Mouse (Mus musculus) gastrocnemius, postnatal 36 days (tissue): Measurements from ENCODE around the gene Dgkh. TPM values are rescaled to one million over a fixed set of nuclear protein-coding genes. Genes with fewer than 3 reads are reported as not detected.
"Not testable (repeated sequence)": the region's sequence is repeated elsewhere in the genome, so short reads cannot be mapped to it uniquely, and the experiment has no call there.

Experiments
- DNase-seq, 2 experiments: peaks; one replicate each; pipeline ENCODE4 v3.0.0; 2022
- intact Hi-C: fragments of 180-260 bp; cut with DNase I; formaldehyde crosslinking; loops from one replicate; pipeline ENCODE4 v1.15.1; 2025
- total RNA-seq, 2 experiments: library from RNA; stranded (reverse); gene quantifications; 2 replicates each; pipeline ENCODE4 v1.2.3; 2021

The Dgkh gene
- total RNA-seq, 2 experiments from 2014 or later, result 2.4 to 3.2 TPM

GRCm38 (mm10) chr14:78724414-78725306 is 7.9 kb downstream of the Dgkh start:
- intact Hi-C loops, result no loop called here
- peak; percentile 27 to 46 for DNase-seq

DNA sequence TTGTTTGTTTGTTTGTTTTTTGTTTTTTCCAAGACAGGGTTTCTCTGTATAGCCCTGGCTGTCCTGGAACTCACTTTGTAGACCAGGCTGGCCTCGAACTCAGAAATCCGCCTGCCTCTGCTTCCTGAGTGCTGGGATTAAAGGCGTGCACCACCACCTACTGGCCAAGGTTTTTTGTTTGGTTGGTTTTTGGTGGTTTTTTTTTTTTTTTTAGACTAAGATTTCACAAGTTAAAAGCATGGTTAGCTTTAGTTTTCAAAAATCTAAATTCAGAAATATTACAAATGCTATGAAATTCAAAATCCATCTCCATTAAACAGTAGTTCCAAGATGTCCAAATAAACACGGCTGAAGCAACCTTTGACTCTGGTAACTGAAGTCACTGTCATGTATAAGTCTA is 8.9 kb downstream of the Dgkh start:
- intact Hi-C loops, result not testable (repeated sequence)

GRCm38 (mm10) chr14:78722031-78722430 is 10.5 kb downstream of the Dgkh start:
- intact Hi-C loops, result no loop called here
- no peak for DNase-seq

More for the DNA sequence above, 8.9 kb downstream of the Dgkh start:
- not testable (repeated sequence) for DNase-seq

- intact Hi-C loops, result no loop called here
- DNase-seq, result no peak
Measured at GRCm38 (mm10) chr14:78716035-78716434, 16.5 kb downstream of the Dgkh start.

DNA sequence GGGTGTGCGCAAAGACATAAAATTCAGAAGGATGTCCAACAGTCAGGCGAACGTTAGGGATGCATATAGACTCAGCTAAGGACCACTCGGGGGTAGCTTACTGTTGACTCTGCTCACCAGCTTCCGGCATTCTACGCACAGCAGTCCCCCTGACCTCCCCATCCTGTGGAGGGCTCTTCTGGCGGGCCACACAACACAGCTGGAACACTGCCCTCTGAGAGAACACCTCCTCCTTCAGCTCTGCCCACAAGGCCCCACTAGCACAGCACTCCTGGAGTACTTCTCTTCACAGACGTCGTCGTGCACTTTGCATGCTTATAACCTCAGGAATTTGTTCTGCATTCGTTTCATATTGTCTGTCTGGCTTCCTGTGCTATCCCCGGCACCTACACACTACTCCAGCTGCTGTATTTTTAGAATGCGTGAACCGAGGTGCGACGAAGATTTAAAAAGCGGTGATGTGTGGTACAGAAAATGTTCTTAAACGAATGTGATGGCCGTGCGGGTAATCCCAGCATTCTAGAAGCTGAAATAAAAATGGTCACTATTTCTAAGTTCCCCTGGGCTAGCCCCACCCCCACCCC is 19.9 kb downstream of the Dgkh start:
- intact Hi-C loops, result no loop called here
- no peak for DNase-seq

- intact Hi-C loops, result no loop called here
- no peak for DNase-seq
Measured at GRCm38 (mm10) chr14:78710647-78711046, 21.9 kb downstream of the Dgkh start.

- intact Hi-C loops, result no loop called here
- DNase-seq, result no peak
Measured at GRCm38 (mm10) chr14:78705616-78706015, 27.0 kb downstream of the Dgkh start.

DNA sequence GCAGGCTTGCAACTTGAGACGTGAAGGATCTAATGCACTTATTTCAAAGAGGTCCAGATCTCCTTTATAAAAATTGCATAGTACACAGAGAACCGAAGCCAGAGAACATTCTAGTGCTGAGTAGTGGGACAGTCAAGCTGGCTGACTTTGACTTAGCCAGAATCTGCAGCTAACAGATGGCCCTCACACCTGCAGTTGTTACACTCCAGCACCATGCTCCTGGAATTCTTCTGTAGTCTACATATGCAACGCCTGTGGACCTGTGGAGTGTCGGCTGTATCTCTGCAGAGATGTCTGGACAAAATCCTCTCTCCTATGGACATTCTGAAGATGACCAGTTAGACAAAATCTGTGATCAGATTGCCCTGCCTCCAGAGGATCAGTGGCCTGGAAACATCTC is 28.6 kb downstream of the Dgkh start:
- no peak for DNase-seq
- intact Hi-C loops, result no loop called here

DNA sequence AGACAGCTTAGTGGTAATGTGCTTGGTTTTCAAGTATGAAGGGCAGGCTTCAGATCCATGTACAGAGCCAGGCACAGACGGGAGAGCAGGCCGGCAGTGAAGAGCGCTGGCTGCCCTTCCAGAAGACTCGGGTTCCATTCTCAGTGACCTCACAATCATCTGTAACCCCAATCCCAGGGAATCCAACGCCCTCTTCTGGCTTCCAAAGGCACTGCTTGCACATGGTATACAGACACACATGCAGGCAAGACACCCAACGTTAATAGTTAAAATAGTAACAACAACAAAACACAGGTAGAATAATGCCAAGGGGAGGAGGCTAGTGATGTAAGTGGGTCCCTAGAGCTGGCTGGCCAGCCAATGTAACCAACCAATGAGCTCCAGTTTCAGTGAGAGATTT is 29.2 kb downstream of the Dgkh start:
- intact Hi-C loops, result no loop called here

DNA sequence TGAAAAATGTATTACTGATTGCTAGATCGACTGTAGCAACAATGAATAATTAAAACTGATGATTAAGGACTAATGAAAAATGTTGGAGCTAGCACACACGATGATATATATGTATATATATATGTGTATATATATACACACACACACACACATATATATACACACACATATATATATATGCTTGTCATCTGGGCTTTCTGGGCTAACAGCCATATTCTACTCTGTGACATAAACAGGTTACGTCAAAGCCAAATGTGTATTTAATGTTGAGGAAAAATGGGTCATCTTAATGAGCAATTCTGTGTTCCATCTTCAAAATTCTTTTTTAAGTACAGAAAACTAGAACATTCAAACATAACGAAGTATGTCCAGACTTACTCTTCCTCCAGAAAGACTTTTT is 30.5 kb downstream of the Dgkh start:
- intact Hi-C loops, result no loop called here
- no peak for DNase-seq

More for the DNA sequence above, 29.2 kb downstream of the Dgkh start:
- no peak for DNase-seq

GRCm38 (mm10) chr14:78701501-78701900 is 31.1 kb downstream of the Dgkh start:
- intact Hi-C loops, result no loop called here
- no peak for DNase-seq

DNA sequence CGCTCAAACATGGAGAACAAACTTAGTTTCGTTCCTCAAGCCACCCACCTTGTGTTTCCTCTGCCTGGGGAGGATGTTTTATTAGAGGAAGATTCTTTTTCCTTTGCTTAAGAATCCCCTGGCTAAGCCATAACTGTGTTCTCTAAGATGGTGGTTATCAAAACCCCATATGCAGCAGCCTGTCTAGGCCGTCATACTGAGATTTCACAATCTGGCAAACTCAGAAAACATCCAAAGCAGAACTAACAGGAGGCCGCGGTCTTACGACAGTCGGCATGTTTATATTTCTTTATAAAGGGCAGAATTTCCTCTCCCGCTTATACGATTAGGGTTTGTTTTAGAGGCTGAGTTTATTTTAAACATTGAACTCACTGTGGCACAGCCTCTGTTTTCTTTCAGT is 31.5 kb downstream of the Dgkh start:
- no peak for DNase-seq
- intact Hi-C loops, result no loop called here

DNA sequence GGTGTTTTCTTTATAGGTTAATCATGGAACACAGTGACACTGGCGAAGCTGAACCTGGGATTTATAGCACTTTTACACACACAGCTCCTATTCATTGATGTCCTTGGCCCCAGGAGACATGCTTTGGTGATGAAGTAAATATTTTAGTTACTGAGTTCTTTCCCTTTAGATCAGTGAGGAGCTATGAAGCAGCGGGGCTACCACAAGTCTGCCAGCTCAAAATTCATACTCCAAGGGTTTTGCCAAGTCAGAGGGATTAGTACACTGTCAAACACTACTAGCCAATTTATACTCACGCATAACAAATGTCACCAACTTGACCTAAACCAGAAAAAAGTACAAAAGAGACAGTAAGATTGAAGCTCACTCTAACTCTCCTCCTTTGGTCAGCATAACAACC is 32.9 kb downstream of the Dgkh start:
- DNase-seq, result no peak
- intact Hi-C loops, result no loop called here

GRCm38 (mm10) chr14:78699196-78699595 is 33.4 kb downstream of the Dgkh start:
- DNase-seq, result no peak
- intact Hi-C loops, result no loop called here

DNA sequence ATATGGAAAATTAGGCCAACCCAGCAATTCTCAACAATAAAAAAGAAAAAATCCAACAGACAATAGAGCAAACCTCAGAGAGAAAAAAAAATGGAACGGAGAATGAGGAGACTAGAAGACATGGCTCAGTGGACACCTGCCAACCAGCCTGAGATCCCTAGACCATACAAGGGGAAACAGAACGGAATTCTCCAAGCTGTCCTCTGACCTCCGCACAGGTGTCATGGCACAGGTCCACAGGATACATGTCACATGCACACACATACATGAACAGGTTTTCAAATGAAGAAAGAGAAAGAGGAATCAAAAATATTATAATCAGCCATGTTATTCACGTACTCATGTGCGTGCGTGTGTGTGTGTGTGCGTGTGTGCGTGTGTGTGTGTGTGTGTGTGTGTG is 38.5 kb downstream of the Dgkh start:
- DNase-seq, result no peak
- intact Hi-C loops, result no loop called here

DNA sequence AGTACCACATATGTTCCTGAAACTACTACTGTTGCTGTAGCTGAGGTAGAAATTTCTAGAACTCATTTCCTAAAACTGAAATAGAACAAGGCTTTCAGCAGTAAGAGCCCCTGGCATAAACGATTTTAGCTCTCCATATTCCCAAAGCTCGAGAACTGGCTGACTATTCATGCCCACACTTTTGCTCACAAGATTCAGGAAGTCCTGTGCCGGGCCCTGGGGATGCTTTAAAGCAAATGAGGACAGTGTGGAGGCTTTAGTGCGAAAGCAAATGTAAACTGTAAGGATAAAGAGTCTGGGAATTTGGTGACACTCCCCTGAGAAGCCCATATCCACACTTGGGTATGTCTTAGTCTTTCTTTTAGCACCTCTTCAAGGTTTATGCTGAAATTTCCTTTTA is 40.0 kb downstream of the Dgkh start:
- intact Hi-C loops, result no loop called here
- no peak for DNase-seq

- DNase-seq, result no peak
- intact Hi-C loops, result no loop called here
Measured at GRCm38 (mm10) chr14:78691926-78692487, 40.6 kb downstream of the Dgkh start.

- intact Hi-C loops, result no loop called here
- no peak for DNase-seq
Measured at GRCm38 (mm10) chr14:78690883-78691282, 41.7 kb downstream of the Dgkh start.

DNA sequence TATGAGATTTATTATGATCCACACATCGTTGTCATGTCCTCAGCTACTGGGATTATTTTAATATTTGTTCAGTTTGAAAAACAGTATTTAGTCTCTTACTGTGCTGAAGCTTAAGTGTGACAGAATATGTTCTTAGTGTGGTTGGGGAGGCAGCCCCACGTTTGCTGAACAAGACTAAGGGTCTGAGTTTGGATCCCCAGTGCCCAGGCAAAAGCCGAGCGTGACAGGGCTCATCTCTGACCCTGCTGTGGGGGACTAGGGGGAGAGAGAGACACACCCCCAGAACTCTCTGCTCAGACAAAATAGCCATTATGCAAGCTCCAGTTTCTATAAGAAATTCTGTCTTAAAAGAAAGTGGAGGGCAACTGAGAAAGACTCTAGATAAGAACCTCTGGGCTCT is 42.2 kb downstream of the Dgkh start:
- intact Hi-C loops, result no loop called here
- no peak for DNase-seq

- DNase-seq, result no peak
- intact Hi-C loops, result no loop called here
Measured at GRCm38 (mm10) chr14:78689950-78690349, 42.6 kb downstream of the Dgkh start.

- intact Hi-C loops, result no loop called here
- no peak for DNase-seq
Measured at GRCm38 (mm10) chr14:78687716-78688115, 44.9 kb downstream of the Dgkh start.

DNA sequence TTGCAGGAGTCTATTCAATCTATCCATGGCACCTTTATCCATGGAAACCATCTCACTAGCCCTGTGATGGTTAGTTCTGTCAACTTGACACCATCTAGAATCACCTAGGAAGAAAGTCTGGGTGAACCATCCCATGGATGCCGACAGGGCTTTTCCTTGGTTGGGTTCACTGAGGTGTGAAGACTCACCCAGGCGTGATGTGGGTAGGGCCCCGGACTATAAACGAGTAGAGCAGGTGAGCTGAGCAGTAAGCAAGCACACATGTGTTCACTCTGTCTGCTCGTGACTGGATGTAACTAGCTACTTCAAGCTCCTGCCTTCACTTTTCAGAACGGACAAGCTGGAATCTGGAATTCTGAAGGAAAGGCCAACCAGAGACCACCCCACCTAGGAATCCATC is 45.9 kb downstream of the Dgkh start:
- intact Hi-C loops, result no loop called here
- DNase-seq, result no peak
